Mouse (Mus musculus): Measurements from ENCODE around the gene Olfr629. TPM values are rescaled to one million over a fixed set of nuclear protein-coding genes. Genes with fewer than 3 reads are reported as not detected.

Olfr629 gene
- polyA plus RNA-seq, 1 experiment, result not detected

- H3K27ac ChIP-seq (ENCODE audit: insufficient read depth, low read depth, low read length), result no peak within 1 kb of the TSS
- TF ChIP-seq CTCF (IDR thresholded peaks at IDR 0.05; ENCODE audit: low read depth, low read length) (no peak), POLR2A (IDR thresholded peaks at IDR 0.05; ENCODE audit: borderline replicate concordance, low read depth, low read length) (no peak)
- no peak within 1 kb of the TSS for H3K4me3 ChIP-seq (ENCODE audit: insufficient read depth, low read length)
- no peaks in the 10 kb centered on the region for H3K4me1 ChIP-seq (ENCODE audit: control insufficient read depth, insufficient read depth, low read length)
Measured at GRCm38 (mm10) chr7:103714371-103714770, 30.4 kb downstream of the Olfr629 start, which contains the start of gene Olfr243. TSS of gene Olfr243 (plus strand) at chr7:103714671.

- H3K4me1 ChIP-seq (ENCODE audit: control insufficient read depth, insufficient read depth, low read length), result no peaks in the 10 kb centered on the region
- H3K4me3 ChIP-seq (ENCODE audit: insufficient read depth, low read length), result no peak overlapping the region
- TF ChIP-seq CTCF (IDR thresholded peaks at IDR 0.05; ENCODE audit: low read depth, low read length) (peak; percentile 44; the same call in 1 of the 2 replicates), POLR2A (IDR thresholded peaks at IDR 0.05; ENCODE audit: borderline replicate concordance, low read depth, low read length) (no peak)
- no peak overlapping the region for H3K27ac ChIP-seq (ENCODE audit: insufficient read depth, low read depth, low read length)
Measured at GRCm38 (mm10) chr7:103712024-103712423, 32.7 kb downstream of the Olfr629 start.

DNA sequence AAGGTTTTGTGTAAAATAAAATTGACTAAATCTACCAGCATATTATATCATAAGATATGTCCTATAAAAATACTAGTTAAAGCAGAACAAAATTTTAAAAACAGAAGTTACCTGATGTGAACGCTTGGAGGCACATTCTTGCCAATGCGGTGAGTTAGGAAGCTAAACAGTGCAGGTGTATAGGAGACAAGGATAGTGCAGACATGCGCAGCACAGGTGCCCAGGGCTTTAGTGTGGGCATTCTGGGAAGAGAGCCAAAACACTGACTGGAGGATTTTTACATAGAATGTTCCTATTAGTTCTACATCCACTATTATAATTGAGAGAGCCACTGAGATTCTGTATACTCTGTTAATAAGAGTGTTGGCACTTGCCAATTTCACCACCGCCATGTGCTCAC, 45.3 kb downstream of the Olfr629 start:
- TF ChIP-seq POLR2A (IDR thresholded peaks at IDR 0.05; ENCODE audit: borderline replicate concordance, low read depth, low read length) (no peak), CTCF (IDR thresholded peaks at IDR 0.05; ENCODE audit: low read depth, low read length) (no peak)
- Histone ChIP-seq H3K4me1 (ENCODE audit: control insufficient read depth, insufficient read depth, low read length) (no peaks in the 10 kb centered on the region), H3K4me3 (ENCODE audit: insufficient read depth, low read length) (no peak overlapping the region), H3K27ac (ENCODE audit: insufficient read depth, low read depth, low read length) (no peak overlapping the region)

Other genes starting within 250 kb of the Olfr629 start
- gene Olfr609, start 246.9 kb downstream of the Olfr629 start, polyA plus RNA-seq (2012; ENCODE audit: insufficient read depth, insufficient read length, missing spikeins), result not detected in 2 replicates
- not detected in 2 replicates for gene Olfr610, start 232.8 kb downstream of the Olfr629 start, polyA plus RNA-seq (2012; ENCODE audit: insufficient read depth, insufficient read length, missing spikeins)
- gene Olfr611, start 224.1 kb downstream of the Olfr629 start, polyA plus RNA-seq (2012; ENCODE audit: insufficient read depth, insufficient read length, missing spikeins), result not detected in 2 replicates
- gene Olfr612, start 202.2 kb downstream of the Olfr629 start, polyA plus RNA-seq (2012; ENCODE audit: insufficient read depth, insufficient read length, missing spikeins), result not detected in 2 replicates
- not detected in 2 replicates for gene Olfr613, start 196.9 kb downstream of the Olfr629 start, polyA plus RNA-seq (2012; ENCODE audit: insufficient read depth, insufficient read length, missing spikeins)
- gene Olfr615, start 188.9 kb downstream of the Olfr629 start, polyA plus RNA-seq (2012; ENCODE audit: insufficient read depth, insufficient read length, missing spikeins), result not detected in 2 replicates
- not detected in 2 replicates for gene Olfr616, start 175.8 kb downstream of the Olfr629 start, polyA plus RNA-seq (2012; ENCODE audit: insufficient read depth, insufficient read length, missing spikeins)
- gene Olfr617, start 171.9 kb downstream of the Olfr629 start, polyA plus RNA-seq (2012; ENCODE audit: insufficient read depth, insufficient read length, missing spikeins), result not detected in 2 replicates
- not detected in 2 replicates for gene Olfr618, start 154.8 kb downstream of the Olfr629 start, polyA plus RNA-seq (2012; ENCODE audit: insufficient read depth, insufficient read length, missing spikeins)
- not detected in 2 replicates for gene Olfr619, start 144.4 kb downstream of the Olfr629 start, polyA plus RNA-seq (2012; ENCODE audit: insufficient read depth, insufficient read length, missing spikeins)
- gene Olfr620, start 132.4 kb downstream of the Olfr629 start, polyA plus RNA-seq (2012; ENCODE audit: insufficient read depth, insufficient read length, missing spikeins), result 0.19 and 0.27 TPM in 2 replicates
- not detected in 2 replicates for gene Olfr622, start 102.2 kb downstream of the Olfr629 start, polyA plus RNA-seq (2012; ENCODE audit: insufficient read depth, insufficient read length, missing spikeins)
- not detected in 2 replicates for gene Olfr623, start 81.2 kb downstream of the Olfr629 start, polyA plus RNA-seq (2012; ENCODE audit: insufficient read depth, insufficient read length, missing spikeins)
- gene Olfr624, start 73.8 kb downstream of the Olfr629 start, polyA plus RNA-seq (2012; ENCODE audit: insufficient read depth, insufficient read length, missing spikeins), result not detected in 2 replicates
- not detected in 2 replicates for gene Olfr625-ps1, start 62.2 kb downstream of the Olfr629 start, polyA plus RNA-seq (2012; ENCODE audit: insufficient read depth, insufficient read length, missing spikeins)
- gene Olfr243, start 30.3 kb downstream of the Olfr629 start, polyA plus RNA-seq (2012; ENCODE audit: insufficient read depth, insufficient read length, missing spikeins), result not detected in 2 replicates
- not detected in 2 replicates for gene Olfr628, start 14.6 kb downstream of the Olfr629 start, polyA plus RNA-seq (2012; ENCODE audit: insufficient read depth, insufficient read length, missing spikeins)
- gene Olfr630, start 12.4 kb upstream of the Olfr629 start, polyA plus RNA-seq (2012; ENCODE audit: insufficient read depth, insufficient read length, missing spikeins), result not detected in 2 replicates
- not detected in 2 replicates for gene Olfr69, start 26.7 kb upstream of the Olfr629 start, polyA plus RNA-seq (2012; ENCODE audit: insufficient read depth, insufficient read length, missing spikeins)
- gene Olfr68, start 34.8 kb upstream of the Olfr629 start, polyA plus RNA-seq (2012; ENCODE audit: insufficient read depth, insufficient read length, missing spikeins), result not detected in 2 replicates
- not detected in 2 replicates for gene Olfr67, start 46.9 kb upstream of the Olfr629 start, polyA plus RNA-seq (2012; ENCODE audit: insufficient read depth, insufficient read length, missing spikeins)
- not detected in 2 replicates for gene Hbb-bt, start 69.1 kb upstream of the Olfr629 start, polyA plus RNA-seq (2012; ENCODE audit: insufficient read depth, insufficient read length, missing spikeins)
- not detected in 2 replicates for gene Hbb-bs, start 83.2 kb upstream of the Olfr629 start, polyA plus RNA-seq (2012; ENCODE audit: insufficient read depth, insufficient read length, missing spikeins)
- not detected in 2 replicates for gene Hbb-bh2, start 95.6 kb upstream of the Olfr629 start, polyA plus RNA-seq (2012; ENCODE audit: insufficient read depth, insufficient read length, missing spikeins)
- gene Hbb-bh1, start 98.2 kb upstream of the Olfr629 start, polyA plus RNA-seq (2012; ENCODE audit: insufficient read depth, insufficient read length, missing spikeins), result not detected in 2 replicates
- not detected in 2 replicates for gene Hbb-y, start 108.3 kb upstream of the Olfr629 start, polyA plus RNA-seq (2012; ENCODE audit: insufficient read depth, insufficient read length, missing spikeins)
- not detected in 2 replicates for gene Olfr66, start 141.3 kb upstream of the Olfr629 start, polyA plus RNA-seq (2012; ENCODE audit: insufficient read depth, insufficient read length, missing spikeins)
- gene Olfr64, start 149.5 kb upstream of the Olfr629 start, polyA plus RNA-seq (2012; ENCODE audit: insufficient read depth, insufficient read length, missing spikeins), result not detected in 2 replicates
- not detected in 2 replicates for gene Olfr65, start 158.5 kb upstream of the Olfr629 start, polyA plus RNA-seq (2012; ENCODE audit: insufficient read depth, insufficient read length, missing spikeins)
- not detected in 2 replicates for gene Olfr631, start 183.9 kb upstream of the Olfr629 start, polyA plus RNA-seq (2012; ENCODE audit: insufficient read depth, insufficient read length, missing spikeins)
- gene Olfr632, start 189.4 kb upstream of the Olfr629 start, polyA plus RNA-seq (2012; ENCODE audit: insufficient read depth, insufficient read length, missing spikeins), result not detected in 2 replicates
- gene Olfr633, start 199.5 kb upstream of the Olfr629 start, polyA plus RNA-seq (2012; ENCODE audit: insufficient read depth, insufficient read length, missing spikeins), result not detected in 2 replicates
- gene Olfr635, start 226.2 kb upstream of the Olfr629 start, polyA plus RNA-seq (2012; ENCODE audit: insufficient read depth, insufficient read length, missing spikeins), result 0.13 TPM in 1 of 2 replicates, not detected in the other